Mouse (Mus musculus): Measurements from ENCODE around the gene Nck2.
"Not testable (repeated sequence)": the region's sequence is repeated elsewhere in the genome, so short reads cannot be mapped to it uniquely, and the experiment has no call there.

The Nck2 gene

DNA sequence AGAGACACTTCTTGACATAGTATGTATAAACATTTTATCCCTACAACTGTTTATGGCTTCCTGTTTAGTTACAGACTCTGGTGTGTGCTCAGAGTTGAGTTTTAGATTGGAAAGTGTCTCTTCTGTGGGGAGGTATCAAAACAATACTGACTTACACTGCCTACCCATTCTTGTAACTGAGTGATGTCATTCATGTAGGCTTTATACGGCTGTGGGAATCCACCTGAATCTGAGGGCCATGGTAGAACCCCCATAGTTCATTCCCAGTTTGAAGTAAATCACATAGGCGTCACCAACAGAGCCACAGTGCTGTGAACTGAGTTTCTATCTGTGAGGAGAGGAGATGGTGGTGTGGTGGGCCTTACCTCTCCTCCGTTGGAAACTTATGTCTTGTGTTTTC is 92.6 kb downstream of the Nck2 start:
- no peak for DNase-seq

DNA sequence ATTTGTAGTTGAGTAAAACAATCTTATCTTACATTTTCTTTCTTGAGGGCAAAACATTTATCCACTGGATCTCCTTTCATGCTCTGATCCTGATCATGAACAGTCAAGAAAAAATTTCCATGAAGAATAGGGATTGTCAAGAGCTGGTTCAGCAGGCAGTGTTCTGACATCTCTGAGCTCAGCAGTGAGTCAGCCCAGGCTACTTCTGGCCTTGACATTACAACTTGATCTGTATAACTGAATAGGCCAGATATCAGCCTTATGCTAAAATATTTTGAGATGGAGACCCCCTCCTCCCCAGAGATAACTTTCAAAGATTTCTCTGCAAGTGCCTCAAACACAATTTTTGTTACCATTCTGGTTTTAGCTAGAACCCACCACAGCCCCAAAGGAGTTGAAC is 93.1 kb downstream of the Nck2 start:
- DNase-seq: no peak

DNA sequence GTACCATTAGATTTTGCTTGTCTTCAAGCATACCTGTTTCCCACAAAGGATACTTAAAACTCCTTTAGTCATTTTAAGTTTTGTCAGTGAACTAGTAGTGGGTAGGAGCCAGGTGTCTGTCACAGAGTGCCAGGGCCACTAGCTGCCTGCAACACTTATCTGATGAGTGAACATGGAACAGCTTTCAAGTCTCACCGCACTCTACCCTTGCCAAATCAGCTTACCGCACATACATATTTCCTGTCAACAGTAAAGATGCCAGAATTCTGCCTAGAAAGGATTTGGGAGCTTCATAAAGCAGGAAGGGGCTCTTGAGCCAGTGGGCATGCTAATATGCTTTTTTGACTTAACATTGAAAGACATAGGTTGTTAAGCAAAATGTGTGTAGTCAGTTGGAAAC is 94.3 kb downstream of the Nck2 start:
- no peak for DNase-seq

DNA sequence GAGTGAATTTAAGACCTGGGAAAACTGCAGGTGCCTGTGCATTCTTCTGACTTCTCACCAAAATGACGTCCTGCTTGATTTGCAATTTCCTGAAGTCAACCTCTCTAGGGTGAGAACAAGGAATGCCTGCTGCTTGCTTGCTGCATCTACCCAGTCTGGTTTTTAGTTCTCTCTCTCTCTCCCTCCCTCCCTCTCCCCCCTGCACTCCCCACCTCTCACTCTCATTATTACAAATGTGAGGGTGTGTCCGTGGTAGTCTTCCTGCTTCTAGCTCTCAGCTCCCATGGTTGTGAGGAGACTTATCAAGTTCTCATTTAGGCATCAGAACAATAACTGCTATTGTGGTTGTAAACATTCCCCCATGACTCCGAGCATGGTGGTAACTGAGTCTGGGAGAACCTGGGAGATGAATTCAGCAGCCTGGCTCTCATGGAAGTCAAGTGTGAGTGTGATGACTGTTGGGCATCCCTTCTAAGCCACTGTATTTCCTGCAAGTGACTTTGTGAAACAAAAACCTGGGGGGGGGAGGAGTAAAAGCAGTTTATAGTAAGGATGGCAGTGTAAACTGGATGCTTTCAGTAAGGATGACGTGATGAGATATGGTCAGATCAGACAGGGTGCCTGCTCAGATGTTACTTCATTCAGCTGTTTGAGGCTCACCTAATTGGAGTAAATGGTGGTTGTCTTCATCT is 95.5 kb downstream of the Nck2 start:
- no peak for DNase-seq

DNA sequence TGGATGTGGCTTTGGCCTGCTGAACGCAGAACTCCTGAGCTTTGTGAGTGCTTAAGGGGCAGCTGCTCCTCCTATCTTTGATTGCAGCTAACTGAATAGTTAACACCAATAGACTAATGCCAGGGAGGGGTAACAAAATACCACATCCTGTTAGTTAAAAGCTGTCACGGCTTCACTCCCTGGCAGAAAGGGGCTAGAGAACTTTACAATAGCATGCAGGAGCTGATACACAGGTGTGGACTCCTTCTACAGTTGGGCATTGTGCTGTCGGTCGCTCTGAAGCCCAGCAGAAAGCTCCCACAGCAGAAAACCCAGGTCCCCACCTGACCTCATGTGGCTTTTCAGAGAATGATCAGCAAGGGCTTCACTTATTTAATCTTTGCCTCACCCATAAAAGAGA is 98.0 kb downstream of the Nck2 start:
- DNase-seq: no peak

DNA sequence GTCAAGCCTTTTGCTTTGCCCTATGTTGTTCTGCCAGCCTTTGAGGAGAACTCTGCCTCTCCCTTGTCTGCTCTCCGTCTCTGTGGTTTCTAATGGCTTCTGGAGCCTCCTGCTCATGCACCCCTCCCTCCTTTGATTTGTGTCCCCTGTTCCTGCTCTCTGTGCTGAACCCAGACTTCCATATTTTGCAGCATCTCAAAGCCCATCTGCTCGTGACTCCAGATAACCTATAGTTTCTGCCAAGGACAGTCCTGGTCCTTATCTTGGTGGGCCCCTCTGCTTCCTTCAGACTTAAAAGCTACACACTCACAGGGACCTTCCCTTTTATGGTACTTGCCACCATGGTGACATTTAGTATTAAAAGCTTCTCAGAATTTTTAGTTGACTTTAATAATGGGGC is 103.3 kb downstream of the Nck2 start:
- no peak for DNase-seq

DNA sequence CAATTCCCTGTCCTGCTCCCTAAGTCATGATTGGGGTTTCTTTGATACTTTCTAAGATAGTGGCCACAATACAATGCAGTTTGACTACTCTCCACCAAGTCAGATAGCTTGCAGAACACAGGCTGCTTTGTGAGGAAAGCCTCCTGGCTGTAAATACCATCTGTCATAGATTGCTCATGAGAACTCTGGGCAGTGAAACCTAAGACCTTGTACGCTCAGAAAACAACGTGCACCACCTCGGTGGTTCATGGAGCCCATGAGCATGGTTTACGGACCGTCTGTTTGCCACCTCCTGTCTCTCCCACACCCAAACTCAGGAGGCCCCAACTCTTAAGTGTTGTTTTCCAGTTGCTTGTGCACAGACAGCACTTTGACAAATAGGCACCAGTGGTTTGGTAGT is 104.4 kb downstream of the Nck2 start:
- DNase-seq: peak in 1 of 2 experiments; percentile 19

DNA sequence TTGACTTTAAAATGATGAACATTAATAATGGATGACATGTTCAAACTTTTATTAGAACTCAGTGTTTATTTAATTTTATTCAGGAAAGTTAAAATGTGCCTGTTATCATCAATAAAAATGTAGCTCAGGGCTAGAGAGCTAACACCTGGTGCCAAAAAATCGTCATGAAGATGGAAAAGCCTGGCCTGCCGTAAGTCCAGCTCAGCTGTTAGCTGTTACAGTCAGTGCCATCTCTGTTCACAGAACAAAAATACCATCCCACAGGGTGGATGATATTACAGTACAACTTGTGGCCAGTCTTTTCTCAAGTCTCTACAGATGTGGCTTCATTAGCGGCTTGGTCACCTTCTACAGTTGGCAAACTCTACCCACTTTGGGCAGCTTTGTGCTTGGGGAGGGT is 106.1 kb downstream of the Nck2 start:
- DNase-seq: no peak

DNA sequence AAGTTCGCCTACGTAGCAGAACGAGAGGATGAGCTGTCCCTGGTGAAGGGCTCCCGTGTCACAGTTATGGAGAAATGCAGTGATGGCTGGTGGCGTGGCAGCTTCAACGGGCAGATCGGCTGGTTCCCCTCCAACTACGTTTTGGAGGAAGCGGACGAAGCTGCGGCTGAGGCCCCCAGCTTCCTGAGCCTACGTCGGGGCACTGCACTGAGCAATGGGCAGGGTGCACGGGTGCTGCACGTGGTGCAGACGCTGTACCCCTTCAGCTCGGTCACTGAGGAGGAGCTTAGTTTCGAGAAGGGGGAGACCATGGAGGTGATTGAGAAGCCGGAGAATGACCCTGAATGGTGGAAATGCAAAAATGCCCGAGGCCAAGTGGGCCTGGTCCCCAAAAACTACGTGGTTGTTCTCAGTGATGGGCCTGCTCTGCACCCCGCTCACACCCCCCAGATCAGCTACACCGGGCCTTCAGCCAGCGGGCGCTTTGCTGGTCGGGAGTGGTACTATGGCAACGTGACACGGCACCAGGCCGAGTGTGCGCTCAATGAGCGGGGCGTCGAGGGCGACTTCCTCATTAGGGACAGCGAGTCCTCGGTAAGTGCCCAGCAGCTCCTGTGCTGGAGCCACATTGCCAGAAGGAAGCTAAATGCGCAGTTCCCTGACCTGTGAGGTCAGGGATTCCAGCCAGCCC is 109.8 kb downstream of the Nck2 start:
- not testable (repeated sequence) for DNase-seq

DNA sequence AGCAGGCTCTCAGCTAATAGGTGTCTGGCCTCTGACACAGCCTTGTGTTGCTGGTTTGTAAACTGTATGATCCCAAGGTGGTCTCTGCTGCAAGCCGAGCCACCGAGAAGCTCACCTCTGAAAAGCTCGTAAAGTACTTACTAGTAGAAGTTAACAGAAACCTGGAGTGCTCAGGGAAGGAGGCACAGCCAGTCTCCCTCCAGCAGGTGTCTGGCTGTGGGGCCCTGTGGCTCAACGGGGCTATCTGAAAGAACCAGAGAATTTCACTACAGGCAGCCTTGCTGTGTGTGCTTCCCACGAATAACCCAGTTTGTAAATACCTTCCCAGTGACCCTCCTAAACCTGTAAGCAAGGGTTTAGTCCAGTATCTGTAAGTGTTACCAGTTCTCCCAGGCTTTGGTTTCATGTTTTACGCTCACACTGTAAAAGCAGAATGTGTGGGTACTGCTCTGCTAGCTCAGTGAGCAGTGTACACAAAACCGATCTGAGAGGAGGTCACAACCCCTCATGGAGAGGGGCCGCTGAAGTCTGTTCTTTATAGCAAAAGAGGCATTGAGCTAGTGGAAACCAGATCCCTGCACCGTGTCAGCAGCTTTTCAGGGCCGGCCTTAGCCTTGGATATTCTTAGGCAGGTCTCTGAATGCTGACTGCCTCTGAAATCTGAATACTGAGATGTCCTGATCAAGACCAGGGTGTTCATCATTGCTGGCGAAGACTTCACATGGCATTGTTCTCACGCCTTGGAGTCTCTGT is 111.0 kb downstream of the Nck2 start:
- DNase-seq: no peak

DNA sequence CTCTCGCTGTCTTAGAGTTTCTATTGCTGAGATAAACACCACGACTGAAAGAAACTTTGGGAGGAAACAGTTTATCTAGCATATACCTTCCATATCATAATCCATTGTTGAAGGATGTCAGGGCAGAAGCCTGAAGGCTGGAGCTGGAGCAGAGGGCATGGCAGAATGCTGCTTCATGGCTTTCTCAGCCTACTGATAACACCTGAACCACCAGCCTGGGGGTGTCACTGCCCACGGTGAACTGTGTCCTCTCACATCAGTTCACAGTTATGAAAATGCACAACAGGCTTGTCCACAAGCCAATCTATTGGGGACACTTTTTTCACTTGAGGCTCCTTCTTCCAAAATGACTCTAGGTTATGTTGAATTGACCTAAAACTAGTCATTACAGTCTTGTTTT is 114.0 kb downstream of the Nck2 start:
- no peak for DNase-seq

DNA sequence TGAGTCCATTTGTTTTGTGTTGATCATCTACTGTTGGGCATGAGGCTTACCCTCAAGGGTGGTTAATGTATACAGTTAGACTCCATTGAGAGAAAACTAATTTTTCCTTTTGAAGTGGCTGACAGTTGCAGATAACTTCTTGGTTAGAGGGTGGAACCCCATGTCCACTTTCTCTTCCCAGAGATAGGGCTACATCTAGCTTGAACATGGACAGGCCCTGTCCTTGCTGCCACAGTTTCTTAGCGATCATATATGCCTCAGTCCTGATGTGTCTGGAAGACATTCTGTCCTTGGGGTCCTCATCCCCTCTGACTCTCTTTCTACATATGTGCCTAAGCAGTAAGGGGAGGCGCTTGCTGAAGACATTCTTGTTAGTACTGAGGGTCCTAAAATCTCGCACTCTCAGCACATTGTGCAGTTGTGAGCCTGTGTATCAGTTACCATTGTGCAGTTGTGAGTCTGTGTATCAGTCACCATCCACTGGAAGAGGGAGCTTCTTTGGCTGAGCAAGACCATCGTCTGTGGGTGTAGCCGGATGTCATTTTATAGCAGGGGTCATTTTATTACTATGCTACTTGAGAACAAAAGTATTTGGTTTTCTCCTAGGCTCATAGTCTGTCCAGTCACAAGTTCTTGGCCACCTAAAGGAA is 114.8 kb downstream of the Nck2 start:
- DNase-seq: no peak

DNA sequence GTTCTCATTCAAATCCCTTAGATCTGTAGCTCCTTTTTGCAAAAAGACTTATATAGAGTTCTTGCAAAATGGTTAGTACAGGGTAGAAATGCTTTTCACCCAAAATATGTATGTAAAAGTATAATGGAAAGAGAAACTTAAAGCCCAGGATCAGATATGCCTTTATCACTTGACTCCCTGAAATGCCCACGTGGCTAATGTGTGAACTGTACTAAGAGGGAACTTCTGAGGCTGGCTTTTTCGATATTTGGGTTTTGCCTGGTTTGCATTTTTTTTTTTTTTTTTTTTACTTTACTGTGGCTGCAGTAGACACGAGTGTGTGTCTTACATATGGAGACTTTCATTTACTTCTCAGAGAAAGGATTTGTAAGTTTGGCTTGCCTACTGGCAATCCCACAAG is 116.7 kb downstream of the Nck2 start:
- DNase-seq: no peak

DNA sequence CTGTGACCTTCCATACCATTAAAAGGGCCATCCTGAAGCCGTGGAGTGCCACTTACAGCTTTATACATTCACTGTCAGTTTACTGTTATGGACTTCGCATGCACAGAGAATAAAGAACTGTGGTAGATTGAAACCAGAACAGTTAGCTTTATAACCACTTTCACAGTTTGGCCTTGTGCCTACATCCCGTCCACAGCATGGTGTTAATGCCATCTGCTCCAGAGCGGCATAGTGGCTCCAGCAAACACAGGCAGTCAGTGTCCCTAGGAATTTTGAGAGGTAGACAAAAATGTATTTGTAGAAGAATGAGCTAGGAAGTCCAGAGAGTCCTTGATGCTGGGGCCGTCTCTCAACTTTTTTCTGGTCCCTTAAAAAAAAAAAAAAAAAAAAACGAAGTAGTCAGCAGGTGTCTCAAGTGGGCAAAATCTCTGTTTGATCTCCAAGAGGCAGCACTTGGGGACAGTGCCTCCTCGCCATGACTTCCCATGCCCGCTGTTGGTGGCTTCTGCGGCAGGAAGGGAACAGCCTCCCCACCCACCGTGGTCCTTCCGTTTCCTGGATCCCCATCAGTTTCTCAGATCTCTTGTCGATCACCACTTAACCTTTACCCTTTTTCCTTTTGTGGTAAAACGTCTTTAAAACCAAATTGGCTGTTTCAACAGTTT is 117.8 kb downstream of the Nck2 start:
- peak; percentile 85 to 89 for DNase-seq

DNA sequence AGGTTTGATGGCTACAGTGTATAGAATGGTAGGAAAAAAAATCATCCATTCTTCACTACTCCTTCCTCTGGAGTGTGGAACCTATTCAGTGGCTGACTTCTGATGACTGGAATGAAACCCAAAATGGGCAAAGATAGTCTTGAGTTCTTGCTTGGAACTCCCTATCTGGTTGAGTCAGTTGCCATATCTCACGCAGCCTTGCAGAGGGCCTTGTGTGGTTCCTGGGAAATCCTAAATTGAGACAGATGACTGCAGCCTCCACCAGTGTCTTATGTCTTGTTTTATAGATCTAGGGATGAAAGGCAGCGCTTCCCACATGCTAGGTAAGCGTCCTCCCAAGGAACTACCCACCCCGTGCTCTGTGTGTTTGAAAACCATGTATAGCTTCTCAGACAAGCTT is 120.9 kb downstream of the Nck2 start:
- no peak for DNase-seq

DNA sequence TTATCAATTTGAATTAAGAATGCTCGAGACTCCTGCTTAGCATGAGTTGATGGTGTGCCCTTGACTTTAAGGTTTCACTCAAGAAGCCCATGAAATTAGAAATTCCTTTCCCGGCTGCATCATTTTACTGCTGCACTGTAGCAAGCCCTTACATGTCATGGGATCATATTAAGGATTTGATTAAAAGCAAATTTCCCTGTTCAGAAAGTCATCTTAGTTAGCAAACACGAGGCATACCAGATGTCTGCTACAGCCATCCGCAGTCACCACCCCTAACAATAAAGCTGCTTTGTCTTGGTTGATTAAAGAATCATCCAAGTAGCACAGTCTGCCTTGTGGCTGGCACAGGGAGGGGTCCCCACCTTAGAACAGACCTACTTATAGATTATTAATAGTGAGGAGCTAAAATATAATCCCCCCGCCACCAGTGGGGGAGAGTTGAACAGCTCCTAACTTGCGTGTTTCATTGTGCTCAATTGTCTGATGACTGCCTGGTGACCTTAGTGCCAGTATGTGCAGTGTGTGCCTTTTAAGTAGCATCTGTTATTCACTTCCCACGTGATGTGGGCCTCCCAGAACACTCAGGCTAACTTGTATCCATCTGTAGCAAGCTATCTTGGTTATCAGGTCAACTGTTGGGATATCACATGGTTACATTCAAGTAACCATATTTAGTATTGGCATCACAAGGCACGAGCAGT is 122.4 kb downstream of the Nck2 start:
- DNase-seq: no peak

DNA sequence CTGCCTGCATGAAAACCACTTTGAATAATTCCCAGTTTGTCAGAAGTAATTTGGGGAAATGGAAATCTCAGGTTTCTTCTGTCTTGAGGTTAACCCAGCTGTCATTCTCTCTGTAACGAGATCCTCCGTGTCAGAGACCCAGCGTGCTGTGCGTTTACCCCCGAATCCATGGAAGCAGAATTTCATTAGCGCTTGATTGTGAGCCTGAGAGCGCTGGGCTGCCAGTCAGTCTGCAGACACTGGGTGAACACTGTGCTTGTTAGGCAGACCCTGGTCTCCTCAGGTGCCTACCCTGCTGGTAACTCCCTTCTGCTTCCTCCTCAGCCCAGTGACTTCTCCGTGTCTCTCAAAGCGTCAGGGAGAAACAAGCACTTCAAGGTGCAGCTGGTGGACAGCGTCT is 124.4 kb downstream of the Nck2 start:
- DNase-seq: no peak

DNA sequence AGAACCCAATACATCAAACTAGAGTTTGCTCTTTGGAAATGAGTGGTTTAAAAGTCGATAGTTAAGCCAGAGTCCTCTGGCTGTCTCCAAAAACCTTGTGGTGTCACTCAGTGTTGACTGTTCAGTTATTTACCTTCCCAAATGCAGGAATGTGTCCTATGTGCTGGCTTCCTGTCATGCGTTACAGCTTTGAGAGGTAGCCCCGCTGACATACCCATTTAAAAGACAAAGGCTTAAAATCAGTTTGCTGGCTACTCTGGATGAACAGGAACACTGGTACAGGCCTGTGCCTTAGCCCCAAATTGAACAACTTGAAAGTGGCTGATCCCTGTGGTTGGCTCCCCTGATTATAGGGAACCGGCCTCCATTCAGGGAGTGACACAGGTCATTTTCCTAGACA is 126.7 kb downstream of the Nck2 start:
- DNase-seq: no peak

DNA sequence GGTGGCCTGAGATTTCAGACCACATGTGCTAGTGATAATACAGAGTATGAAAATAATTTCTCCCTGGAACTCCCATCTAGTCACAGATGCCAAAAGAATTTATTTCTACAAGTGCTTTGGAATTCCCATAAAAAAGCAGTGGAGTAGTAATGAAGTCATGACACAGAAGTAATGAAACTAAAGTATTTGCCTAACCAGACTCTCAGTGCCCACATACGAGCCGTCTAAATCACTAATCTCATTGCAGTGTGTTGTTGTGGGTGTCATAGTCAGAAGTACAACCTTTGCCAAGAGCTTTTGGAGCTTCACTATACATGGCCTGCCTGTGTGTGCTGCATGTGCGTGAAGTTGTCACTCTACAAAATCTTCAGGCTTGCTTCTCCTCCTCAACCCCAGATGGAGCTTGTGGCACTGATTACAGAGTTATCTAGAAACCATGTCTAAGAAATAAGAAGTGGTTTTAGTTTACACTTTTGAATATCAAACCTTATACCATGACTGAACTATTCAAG is 130.5 kb downstream of the Nck2 start:
- DNase-seq: no peak

DNA sequence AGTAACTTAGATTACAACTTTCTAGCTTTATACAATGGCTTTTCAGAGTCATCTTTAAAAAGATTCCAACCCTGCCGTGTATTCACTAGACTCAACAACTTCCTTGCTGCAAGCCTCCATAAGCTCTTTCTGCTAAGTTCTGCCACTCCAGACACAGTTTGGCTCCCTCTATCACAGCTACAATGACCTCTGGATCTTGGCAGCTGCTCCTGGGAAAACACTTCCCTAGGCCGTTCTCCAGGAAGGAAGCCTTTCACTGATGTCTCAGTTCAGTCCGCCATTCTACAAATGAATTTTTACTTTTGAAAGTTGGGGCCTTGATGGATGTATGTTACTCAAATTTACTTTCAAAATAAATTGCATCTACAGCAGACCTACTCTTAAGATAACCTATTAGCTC is 133.0 kb downstream of the Nck2 start:
- no peak for DNase-seq

DNA sequence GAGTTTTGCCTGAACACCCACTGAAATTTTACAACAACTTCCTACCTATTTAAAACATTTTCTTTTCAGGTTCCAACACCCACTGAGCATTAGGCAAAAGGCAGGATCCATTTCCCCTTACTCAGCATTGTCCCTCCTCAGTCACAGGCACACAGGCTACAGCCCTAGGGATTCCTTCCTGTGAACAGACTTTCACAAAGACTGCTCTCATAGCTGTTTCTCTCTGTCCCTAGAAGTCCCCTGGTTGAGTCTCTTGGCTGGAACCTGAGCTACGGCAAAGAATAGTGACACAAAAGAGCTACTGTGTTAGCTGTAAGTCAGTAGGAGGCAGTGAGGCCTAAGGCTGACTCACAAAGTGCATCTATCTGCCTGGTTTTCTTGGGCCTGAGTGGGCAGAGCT is 139.2 kb downstream of the Nck2 start:
- no peak for DNase-seq

DNA sequence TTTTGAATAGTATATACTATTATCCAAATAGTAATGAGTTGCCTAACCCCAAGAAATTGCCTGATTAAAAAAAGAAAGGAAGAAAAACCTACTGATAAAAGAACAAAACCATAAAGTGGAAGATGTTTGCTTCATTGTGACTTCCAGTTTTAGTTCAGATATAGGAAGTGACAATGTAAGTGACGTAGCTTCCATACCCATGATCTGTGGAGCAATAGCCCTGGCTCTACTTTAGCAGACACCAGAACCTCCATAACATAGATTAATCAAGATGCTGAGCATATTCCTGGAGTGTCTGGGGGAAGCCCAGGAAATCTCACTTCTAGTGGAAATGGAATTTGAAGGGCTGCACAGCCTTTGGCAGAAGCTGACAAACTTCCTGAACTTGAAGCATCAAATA is 144.6 kb downstream of the Nck2 start:
- DNase-seq: no peak
